In genomic region chr11:117127931-117128548, GRCm38 (mm10) we compare ENCODE assay signal across 9 mouse cellular contexts. TPM values are rescaled to one million over a fixed set of nuclear protein-coding genes. Genes with fewer than 3 reads are reported as not detected.
DNase-seq lines count a peak whose midpoint lies in the region; ATAC-seq and TF ChIP-seq lines count a peak whose summit lies in the region.
"Had no signal": no experiment of that assay in that cellular context is flagged by ENCODE, and none has a peak within 500 bp of the region (broad histone marks: within the 10 kb centered on the region; RNA-seq: fewer than 3 reads in every experiment).

No protein-coding gene starts in this region.

- H3K9ac ChIP-seq in heart, embryonic 11.5 days (ENCODE audit: low read depth, low read length), result peak overlapping the region; percentile 35; the same call in 1 of the 2 replicates
- no peak overlapping the region for H3K9ac ChIP-seq in liver, embryonic 12.5 days
- H3K9ac ChIP-seq in stomach, postnatal 0 days (ENCODE audit: low read length), result peak overlapping the region; percentile 31; the same call in 1 of the 2 replicates

- H3K27me3 ChIP-seq in heart, embryonic 11.5 days (ENCODE audit: control insufficient read depth, insufficient read depth, low read length), result no peaks in the 10 kb centered on the region
- H3K27me3 ChIP-seq in liver, embryonic 12.5 days (replicated peaks), result no peaks in the 10 kb centered on the region
- H3K27me3 ChIP-seq in stomach, postnatal 0 days (ENCODE audit: control insufficient read depth, insufficient read depth, low read length), result no peaks in the 10 kb centered on the region

- no peak for TF ChIP-seq CTCF in stomach, postnatal 0 days (IDR thresholded peaks at IDR 0.05; ENCODE audit: low read depth)

- peak; percentile 74 to 86 for DNase-seq in adrenal gland, adult (ENCODE audit: inconsistent age in 2 of 2, low spot score in 1 of 2)
- no peak for DNase-seq in adrenal gland, adult 18-20 months (ENCODE audit: low spot score in 2 of 2)
- no peak for DNase-seq in stomach, postnatal 0 days (ENCODE audit: low spot score)
- DNase-seq in cerebellum, adult 11-12 months, result no peak

- peaks cover 39% of the 10 kb centered on the region for H3K4me1 ChIP-seq in brown adipose tissue, adult 24 weeks (ENCODE audit: control insufficient read depth, insufficient read depth, insufficient read length, low read length)
- H3K4me1 ChIP-seq in heart, embryonic 11.5 days (ENCODE audit: control insufficient read depth, insufficient read depth, low read length), result peaks cover 76% of the 10 kb centered on the region
- H3K4me1 ChIP-seq in liver, embryonic 12.5 days, result peaks cover 27% of the 10 kb centered on the region
- peaks cover 17% of the 10 kb centered on the region for H3K4me1 ChIP-seq in stomach, postnatal 0 days (replicated peaks; ENCODE audit: control insufficient read depth, insufficient read depth)

- H3K27ac ChIP-seq in brown adipose tissue, adult 24 weeks (replicated peaks; ENCODE audit: low read depth, low read length), result peak overlapping the region; percentile 11; the same call in 1 of the 2 replicates
- peak overlapping the region; percentile 95 for H3K27ac ChIP-seq in heart, embryonic 11.5 days (ENCODE audit: low read depth, low read length)
- peak overlapping the region; percentile 52 for H3K27ac ChIP-seq in liver, embryonic 12.5 days
- peak overlapping the region; percentile 75 for H3K27ac ChIP-seq in stomach, postnatal 0 days (replicated peaks)
- H3K27ac ChIP-seq: macrophage had no signal

- H3K4me2 ChIP-seq in heart, embryonic 11.5 days, result peak overlapping the region; percentile 36
- no peak overlapping the region for H3K4me2 ChIP-seq in liver, embryonic 12.5 days
- no peak overlapping the region; the same call in 1 of the 2 replicates for H3K4me2 ChIP-seq in stomach, postnatal 0 days (replicated peaks; ENCODE audit: low read depth)

- 0 out of 2 replicates have a peak, but pooled peaks cover 2% of the 10 kb centered on the region for H3K36me3 ChIP-seq in heart, embryonic 11.5 days (ENCODE audit: control insufficient read depth, insufficient read depth, low read length)
- H3K36me3 ChIP-seq in liver, embryonic 12.5 days, result peaks cover 10% of the 10 kb centered on the region; the same call in 1 of the 2 replicates
- peaks cover 2% of the 10 kb centered on the region; the same call in 1 of the 2 replicates for H3K36me3 ChIP-seq in stomach, postnatal 0 days (ENCODE audit: control insufficient read depth, insufficient read depth, low read length)

- peak; percentile 56 for ATAC-seq in heart, embryonic 11.5 days (replicated peaks; ENCODE audit: insufficient number of reproducible peaks, low FRiP score, low TSS enrichment)
- no peak for ATAC-seq in liver, embryonic 12.5 days
- ATAC-seq in stomach, postnatal 0 days (ENCODE audit: low FRiP score, low TSS enrichment), result peak; percentile 30
- ATAC-seq in monocyte, adult 5-6 weeks (replicated peaks; ENCODE audit: insufficient number of reproducible peaks, low FRiP score, low TSS enrichment, poor library complexity, severe bottlenecking), result no peak

- no peak for TF ChIP-seq EP300 in stomach, postnatal 0 days (optimal IDR thresholded peaks at IDR 0.05)

- no peaks in the 10 kb centered on the region for H3K9me3 ChIP-seq in heart, embryonic 11.5 days (replicated peaks; ENCODE audit: control insufficient read depth, low read length)
- no peaks in the 10 kb centered on the region for H3K9me3 ChIP-seq in liver, embryonic 12.5 days (replicated peaks)
- no peaks in the 10 kb centered on the region for H3K9me3 ChIP-seq in stomach, postnatal 0 days (ENCODE audit: control insufficient read depth, low read length)

- 12% methylated on average over 12 of the region's 12 CpGs for WGBS in heart, embryonic 11.5 days (ENCODE audit: insufficient replicate concordance)
- 59% methylated on average over 12 of the region's 12 CpGs for WGBS in liver, embryonic 12.5 days (ENCODE audit: insufficient replicate concordance)
- WGBS in stomach, postnatal 0 days, result 15% methylated on average over 12 of the region's 12 CpGs

- no peak overlapping the region for H3K4me3 ChIP-seq in brown adipose tissue, adult 24 weeks (ENCODE audit: insufficient read depth, low read depth, low read length)
- no peak overlapping the region for H3K4me3 ChIP-seq in heart, embryonic 11.5 days (ENCODE audit: low read depth, low read length)
- no peak overlapping the region for H3K4me3 ChIP-seq in liver, embryonic 12.5 days
- H3K4me3 ChIP-seq in stomach, postnatal 0 days (ENCODE audit: low read depth, low read length), result no peak overlapping the region

RNA-seq across cellular contexts. Expression of gene Sec14l1, which starts 13.1 kb away (rescaled TPM):
- total RNA-seq in adrenal gland, adult 18-20 months (2021), result 100 to 1,000 TPM; 106 to 159 TPM
- 35.4 and 37.4 TPM in 2 replicates for polyA plus RNA-seq in brown adipose tissue, adult 24 weeks (2012; ENCODE audit: insufficient read depth, insufficient read length, missing spikeins)
- polyA plus RNA-seq in heart, embryonic 11.5 days (2014; fragmentation: Nextera tagmentation; extraction: Ambion mirVana), result 32.6 and 39.4 TPM in 2 replicates
- 26.9 and 27.5 TPM in 2 replicates for polyA plus RNA-seq in liver, embryonic 12.5 days (2016; fragmentation: Nextera tagmentation; extraction: Ambion mirVana)
- polyA plus RNA-seq in stomach, postnatal 0 days (2015; fragmentation: Nextera tagmentation; extraction: Ambion mirVana), result 28.4 and 30.5 TPM in 2 replicates
- 65.4 to 73.2 TPM (median 72.7 TPM) in 3 replicates for total RNA-seq in monocyte, adult 5-6 weeks (2017)

Comparison
In these comparisons a context has a peak if more than half of its experiments do, and no peak if none do; other contexts are left out.
1. DNase-seq: peak in adrenal gland, adult (2 of 2); none in adrenal gland, adult 18-20 months (0 of 2), stomach, postnatal 0 days (single experiment) and cerebellum, adult 11-12 months (single experiment).
2. H3K27ac ChIP-seq: peak in every context shown above with its lines; median percentile 95 in heart, embryonic 11.5 days; 75 in stomach, postnatal 0 days; 52 in liver, embryonic 12.5 days; 11 in brown adipose tissue, adult 24 weeks.
3. ATAC-seq: peak in heart, embryonic 11.5 days (single experiment) and stomach, postnatal 0 days (single experiment); none in liver, embryonic 12.5 days (single experiment) and monocyte, adult 5-6 weeks (single experiment).